Mouse (Mus musculus): ENCODE results near the gene Siae. TPM values are rescaled to one million over a fixed set of nuclear protein-coding genes. Genes with fewer than 3 reads are reported as not detected.

The Siae gene
- polyA plus RNA-seq, 2 experiments from 2014 or later, result 9.7 to 13.6 TPM

GRCm38 (mm10) chr9:37627263-37627662 is 71.8 kb downstream of the Siae start:
- ATAC-seq, result no peak

- no peak for ATAC-seq
Observed at GRCm38 (mm10) chr9:37628581-37628980, 73.1 kb downstream of the Siae start.

- ATAC-seq, result no peak
Observed at GRCm38 (mm10) chr9:37629941-37630340, 74.4 kb downstream of the Siae start.

GRCm38 (mm10) chr9:37632305-37632704 is 76.8 kb downstream of the Siae start:
- ATAC-seq, result no peak

GRCm38 (mm10) chr9:37634269-37634668 is 78.8 kb downstream of the Siae start:
- ATAC-seq, result no peak

- peak; percentile 49 for ATAC-seq
Observed at GRCm38 (mm10) chr9:37636335-37636734, 80.8 kb downstream of the Siae start.

- ATAC-seq, result no peak
Observed at GRCm38 (mm10) chr9:37636800-37637542, 81.5 kb downstream of the Siae start.

- ATAC-seq, result no peak
Observed at GRCm38 (mm10) chr9:37638721-37639120, 83.2 kb downstream of the Siae start.

- no peak for ATAC-seq
Observed at GRCm38 (mm10) chr9:37646246-37646645, 90.7 kb downstream of the Siae start.

- no peak for ATAC-seq
Observed at GRCm38 (mm10) chr9:37650639-37651038, 95.1 kb downstream of the Siae start.

GRCm38 (mm10) chr9:37653836-37654235 is 98.3 kb downstream of the Siae start:
- no peak for ATAC-seq

- peak; percentile 44 for ATAC-seq
Observed at GRCm38 (mm10) chr9:37655961-37656360, 100.5 kb downstream of the Siae start.

GRCm38 (mm10) chr9:37656439-37656881 is 101.0 kb downstream of the Siae start:
- ATAC-seq, result peak; percentile 85

- peak; percentile 55 for ATAC-seq
Observed at GRCm38 (mm10) chr9:37656931-37657481, 101.5 kb downstream of the Siae start, which contains the start of gene Tbrg1. Gene Tbrg1, minus strand, starts transcription at chr9:37657312.

- ATAC-seq, result no peak
Observed at GRCm38 (mm10) chr9:37659413-37659812, 103.9 kb downstream of the Siae start.

- ATAC-seq, result no peak
Observed at GRCm38 (mm10) chr9:37663210-37663609, 107.7 kb downstream of the Siae start.

- no peak for ATAC-seq
Observed at GRCm38 (mm10) chr9:37664604-37665003, 109.1 kb downstream of the Siae start.

- no peak for ATAC-seq
Observed at GRCm38 (mm10) chr9:37666045-37666444, 110.5 kb downstream of the Siae start.

GRCm38 (mm10) chr9:37669115-37669514 is 113.6 kb downstream of the Siae start, which contains the start of gene Panx3:
Gene Panx3, minus strand, starts transcription at chr9:37669235.
- no peak for ATAC-seq

GRCm38 (mm10) chr9:37669678-37670077 is 114.2 kb downstream of the Siae start:
- no peak for ATAC-seq

GRCm38 (mm10) chr9:37670261-37670660 is 114.8 kb downstream of the Siae start:
- ATAC-seq, result no peak

GRCm38 (mm10) chr9:37675287-37675686 is 119.8 kb downstream of the Siae start:
- no peak for ATAC-seq

- no peak for ATAC-seq
Observed at GRCm38 (mm10) chr9:37681123-37681522, 125.6 kb downstream of the Siae start.

- no peak for ATAC-seq
Observed at GRCm38 (mm10) chr9:37687288-37687940, 131.9 kb downstream of the Siae start.
